Mouse (Mus musculus) limb, embryonic 11.5 days (tissue): Measurements from ENCODE around the gene Adora2b. TPM values are rescaled to one million over a fixed set of nuclear protein-coding genes. Genes with fewer than 3 reads are reported as not detected.

Experiments used
- ATAC-seq: fragments of 200-750 bp; cut with Nextera tagmentation; 2 replicates; pipeline ENCODE4 v1.8.0; 2017; ENCODE audit warnings: low read depth; ENCODE audit not compliant: insufficient number of reproducible peaks, low FRiP score, low TSS enrichment
- DNase-seq: peaks from one replicate; pipeline ENCODE4 v3.0.0-alpha.2; 2015; ENCODE audit warnings: low spot score
- H3K27ac ChIP-seq: fragments of 300-500 bp; sonication (generic); replicated peaks from 2 replicates; pipeline ENCODE4 v1.5.1; 2014; ENCODE audit warnings: low read depth, mild to moderate bottlenecking, low read length
- H3K27me3 ChIP-seq: fragments of 300-500 bp; sonication (generic); 2 replicates; pipeline ENCODE4 v1.6.1; 2014; ENCODE audit warnings: mild to moderate bottlenecking, low read length, mixed read lengths; ENCODE audit not compliant: control insufficient read depth, insufficient read depth
- H3K36me3 ChIP-seq: fragments of 300-500 bp; sonication (generic); 2 replicates; pipeline ENCODE4 v1.6.1; 2014; ENCODE audit warnings: mild to moderate bottlenecking, low read length, moderate library complexity, mixed read lengths; ENCODE audit not compliant: control insufficient read depth, insufficient read depth
- H3K4me1 ChIP-seq: fragments of 300-500 bp; sonication (generic); 2 replicates; pipeline ENCODE4 v1.6.1; 2014; ENCODE audit warnings: low read length, mixed read lengths; ENCODE audit not compliant: control insufficient read depth, insufficient read depth
- H3K4me2 ChIP-seq: fragments of 300-500 bp; sonication (generic); 2 replicates; pipeline ENCODE4 v1.6.1; 2014; ENCODE audit warnings: low read depth, mild to moderate bottlenecking, moderate library complexity; ENCODE audit not compliant: severe bottlenecking
- H3K4me3 ChIP-seq: fragments of 300-500 bp; sonication (generic); 2 replicates; pipeline ENCODE4 v1.5.1; 2014; ENCODE audit warnings: low read depth, low read length
- H3K9ac ChIP-seq: fragments of 300-500 bp; sonication (generic); 2 replicates; pipeline ENCODE4 v1.6.1; 2014; ENCODE audit warnings: mild to moderate bottlenecking, low read length
- H3K9me3 ChIP-seq: fragments of 300-500 bp; sonication (generic); 2 replicates; pipeline ENCODE4 v1.6.1; 2016; ENCODE audit warnings: low read length; ENCODE audit not compliant: control insufficient read depth
- WGBS: fragments of 180-500 bp; shearing (Covaris S2); extraction: QIAGEN DNeasy Blood & Tissue Kit; methylation state at CpG from one replicate; pipeline ENCODE4 v1.1.7; 2014; 5-methylcytosine and 5-hydroxymethylcytosine counted together
- polyA plus RNA-seq: library from polyadenylated mRNA; unstranded; fragments of >200 nt; fragmentation: Nextera tagmentation; extraction: Ambion mirVana; gene quantifications from 2 replicates; pipeline ENCODE4 v1.2.1, GENCODE M21; 2014

Adora2b gene
- polyA plus RNA-seq, 1 experiment from 2014 or later: 7.6 TPM

- H3K4me3 ChIP-seq: peak overlapping the region; percentile 47
- peak; percentile 71 for DNase-seq
- WGBS: 1% methylated on average over 35 of the region's 35 CpGs
- peaks cover 5% of the 10 kb centered on the region; the same call in 1 of the 2 replicates for H3K27me3 ChIP-seq
- H3K4me1 ChIP-seq: peaks cover 21% of the 10 kb centered on the region
- peak overlapping the region; percentile 99 for H3K4me2 ChIP-seq
- H3K9ac ChIP-seq: peak overlapping the region; percentile 41
- no peak overlapping the region for H3K27ac ChIP-seq
- ATAC-seq: peak; percentile 5; the same call in 1 of the 2 replicates
- H3K36me3 ChIP-seq: no peaks in the 10 kb centered on the region
- no peaks in the 10 kb centered on the region for H3K9me3 ChIP-seq
Observed at GRCm38 (mm10) chr11:62249266-62250037, 668 bp downstream of the Adora2b start.

DNA sequence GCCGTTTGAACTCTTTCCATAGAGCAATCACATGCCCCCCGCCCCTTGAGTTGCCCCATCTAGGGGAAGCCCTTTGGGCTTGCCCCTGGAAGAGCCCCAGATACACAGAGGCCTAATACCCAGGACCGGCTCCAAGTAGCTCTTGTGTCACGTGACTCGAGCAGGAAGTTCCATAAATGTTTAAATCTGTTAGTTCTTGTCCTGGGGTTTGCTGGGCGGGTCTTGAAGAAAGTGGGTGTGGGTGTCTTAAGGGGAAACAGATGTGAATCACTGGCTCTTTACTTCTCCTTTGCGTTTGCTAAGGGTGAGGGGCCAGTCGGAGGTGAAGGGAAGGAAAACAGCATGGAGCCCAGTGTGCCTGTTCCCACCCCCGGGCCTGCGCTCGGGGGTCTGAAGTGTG lies 2.3 kb downstream of the Adora2b start:
- peak overlapping the region; percentile 99 for H3K4me2 ChIP-seq
- 0 out of 2 replicates have a peak overlapping the region, but pooled peaks have one; percentile 5 for H3K4me3 ChIP-seq
- peak overlapping the region; percentile 67; the same call in 1 of the 2 replicates for H3K27ac ChIP-seq
- peaks cover 5% of the 10 kb centered on the region; the same call in 1 of the 2 replicates for H3K27me3 ChIP-seq
- peaks cover 21% of the 10 kb centered on the region for H3K4me1 ChIP-seq
- peak; percentile 69 for ATAC-seq
- 13% methylated on average over 11 of the region's 11 CpGs for WGBS
- peak; percentile 74 for DNase-seq
- no peak overlapping the region for H3K9ac ChIP-seq
- H3K9me3 ChIP-seq: no peaks in the 10 kb centered on the region
- H3K36me3 ChIP-seq: no peaks in the 10 kb centered on the region

DNA sequence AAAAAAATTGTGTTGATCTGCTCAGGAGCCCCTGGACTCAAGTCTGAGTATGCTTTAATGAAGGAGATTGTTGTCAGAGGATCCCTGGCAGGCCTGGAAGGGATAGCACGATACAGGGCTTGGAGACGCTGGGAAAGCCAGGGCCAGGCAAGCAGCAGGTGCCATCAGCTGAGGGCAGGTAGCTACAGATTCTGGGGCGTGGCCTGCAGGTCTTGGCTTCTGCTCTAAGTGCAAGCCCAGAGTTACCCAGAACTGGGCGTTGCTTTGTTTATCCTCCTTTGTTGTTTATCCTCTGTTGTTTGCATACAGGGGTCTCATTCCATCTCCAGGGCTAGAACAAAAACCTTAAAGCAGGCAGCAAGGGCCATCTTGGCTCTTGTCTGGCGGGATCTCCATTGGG lies 4.6 kb downstream of the Adora2b start:
- Histone ChIP-seq H3K9me3 (no peaks in the 10 kb centered on the region), H3K4me3 (no peak overlapping the region), H3K27ac (no peak overlapping the region), H3K4me2 (no peak overlapping the region), H3K9ac (no peak overlapping the region), H3K36me3 (no peaks in the 10 kb centered on the region), H3K27me3 (peaks cover 5% of the 10 kb centered on the region; the same call in 1 of the 2 replicates), H3K4me1 (peaks cover 29% of the 10 kb centered on the region)
- DNase-seq (no peak), ATAC-seq (no peak)
- WGBS: 80% methylated on average over 5 of the region's 5 CpGs

GRCm38 (mm10) chr11:62259214-62259613 lies 10.4 kb downstream of the Adora2b start:
- ATAC-seq (no peak), DNase-seq (no peak)
- Histone ChIP-seq H3K27ac (no peak overlapping the region), H3K9ac (no peak overlapping the region), H3K36me3 (no peaks in the 10 kb centered on the region), H3K27me3 (no peaks in the 10 kb centered on the region), H3K4me1 (peaks cover 16% of the 10 kb centered on the region; the same call in 1 of the 2 replicates), H3K9me3 (no peaks in the 10 kb centered on the region), H3K4me2 (no peak overlapping the region), H3K4me3 (no peak overlapping the region)
- WGBS: 38% methylated on average over 5 of the region's 5 CpGs

GRCm38 (mm10) chr11:62263599-62263998 lies 14.8 kb downstream of the Adora2b start:
- DNase-seq (no peak), ATAC-seq (no peak)
- no peak overlapping the region for H3K4me3 ChIP-seq
- H3K4me2 ChIP-seq: no peak overlapping the region
- no peaks in the 10 kb centered on the region for H3K36me3 ChIP-seq
- no peak overlapping the region for H3K27ac ChIP-seq
- H3K27me3 ChIP-seq: no peaks in the 10 kb centered on the region
- 81% methylated on average over 7 of the region's 7 CpGs for WGBS
- no peaks in the 10 kb centered on the region for H3K9me3 ChIP-seq
- H3K9ac ChIP-seq: no peak overlapping the region
- 0 out of 2 replicates have a peak, but pooled peaks cover 8% of the 10 kb centered on the region for H3K4me1 ChIP-seq

DNA sequence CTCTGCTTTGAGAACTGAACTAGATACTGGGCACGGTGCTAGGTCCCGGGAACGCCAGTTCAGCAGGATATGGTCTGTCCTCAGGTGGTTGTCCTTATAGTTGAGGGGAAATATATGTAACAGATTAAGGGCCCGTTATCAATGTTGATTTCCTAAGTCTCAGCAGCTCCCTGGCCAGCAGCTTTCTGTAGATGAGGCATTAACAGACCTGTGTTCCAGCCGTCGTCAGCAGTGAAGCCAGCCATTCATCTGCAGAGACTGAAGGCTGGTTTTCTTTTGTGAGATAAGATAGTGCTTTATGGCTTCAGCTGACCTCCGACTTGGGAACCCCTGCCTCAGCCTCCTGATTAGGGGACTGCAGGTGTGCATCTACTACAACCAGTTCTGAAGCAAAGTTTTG lies 15.2 kb downstream of the Adora2b start:
- H3K9me3 ChIP-seq: no peaks in the 10 kb centered on the region
- no peaks in the 10 kb centered on the region for H3K27me3 ChIP-seq
- no peak overlapping the region for H3K9ac ChIP-seq
- 0 out of 2 replicates have a peak, but pooled peaks cover 7% of the 10 kb centered on the region for H3K4me1 ChIP-seq
- no peak for ATAC-seq
- 63% methylated on average over 7 of the region's 7 CpGs for WGBS
- H3K4me3 ChIP-seq: no peak overlapping the region
- DNase-seq: no peak
- H3K36me3 ChIP-seq: no peaks in the 10 kb centered on the region
- no peak overlapping the region for H3K4me2 ChIP-seq
- H3K27ac ChIP-seq: no peak overlapping the region

GRCm38 (mm10) chr11:62265642-62266041 lies 16.9 kb downstream of the Adora2b start:
- Histone ChIP-seq H3K9me3 (no peaks in the 10 kb centered on the region), H3K27me3 (no peaks in the 10 kb centered on the region), H3K4me1 (0 out of 2 replicates have a peak, but pooled peaks cover 2% of the 10 kb centered on the region), H3K36me3 (no peaks in the 10 kb centered on the region), H3K27ac (no peak overlapping the region), H3K9ac (no peak overlapping the region), H3K4me2 (no peak overlapping the region), H3K4me3 (no peak overlapping the region)
- DNase-seq (no peak), ATAC-seq (no peak)
- 88% methylated on average over 7 of the region's 7 CpGs for WGBS

DNA sequence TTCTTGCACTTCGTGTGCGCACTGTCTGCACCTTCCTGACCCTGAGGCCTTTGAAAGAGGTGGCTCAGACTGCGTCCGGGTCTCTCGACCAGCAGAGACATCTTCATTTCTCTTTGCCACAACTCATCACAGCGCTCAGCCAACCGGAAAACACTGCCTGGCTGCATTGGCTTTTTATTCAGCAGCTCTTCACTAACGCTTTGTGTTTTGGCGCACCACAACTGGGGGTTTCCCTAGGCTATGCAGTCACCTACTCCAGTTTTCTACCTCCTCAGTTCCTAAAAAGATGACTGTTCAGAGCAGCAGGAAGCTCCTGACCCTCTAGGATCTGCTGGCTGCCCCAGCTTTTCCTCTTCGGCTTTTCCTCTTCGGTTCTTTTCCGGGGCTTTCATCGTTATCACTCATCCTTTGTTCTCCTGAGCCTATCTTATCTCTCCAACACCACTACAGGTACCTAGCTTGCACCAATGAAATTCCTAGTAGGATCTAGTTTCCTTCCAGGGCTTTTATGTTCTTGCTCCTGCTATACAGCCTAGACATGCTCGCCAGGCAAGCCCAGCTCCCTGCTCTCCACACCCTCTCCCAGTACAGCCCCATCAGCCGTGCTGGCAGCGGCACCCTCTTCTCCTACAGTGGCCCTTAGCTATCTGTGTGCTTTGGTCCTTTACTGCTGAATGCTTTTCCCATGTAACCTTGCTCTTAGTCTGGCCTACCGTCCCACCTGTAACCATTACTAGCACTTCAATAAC lies 17.9 kb downstream of the Adora2b start:
- Histone ChIP-seq H3K27me3 (no peaks in the 10 kb centered on the region), H3K27ac (no peak overlapping the region), H3K9ac (no peak overlapping the region), H3K4me1 (no peaks in the 10 kb centered on the region), H3K4me2 (no peak overlapping the region), H3K9me3 (no peaks in the 10 kb centered on the region), H3K36me3 (no peaks in the 10 kb centered on the region), H3K4me3 (no peak overlapping the region)
- WGBS: 84% methylated on average over 17 of the region's 17 CpGs
- DNase-seq (no peak), ATAC-seq (no peak)
